Mouse (Mus musculus) brain, embryonic 14.5 days (tissue): ENCODE data around the gene Krt31.

Source experiments
- CTCF ChIP-seq: fragments of 200-500 bp; IDR thresholded peaks from 2 replicates; pipeline ENCODE4 v1.5.1; 2012; ENCODE audit warnings: inconsistent platforms, mild to moderate bottlenecking, moderate library complexity, borderline replicate concordance; ENCODE audit not compliant: insufficient read depth, insufficient read length; ENCODE audit errors: extremely low read depth
- POLR2A ChIP-seq: fragments of 200-500 bp; IDR thresholded peaks from 2 replicates; pipeline ENCODE4 v1.6.1; 2012; ENCODE audit warnings: mild to moderate bottlenecking, inconsistent platforms, borderline replicate concordance; ENCODE audit not compliant: poor library complexity, insufficient read depth, insufficient read length, severe bottlenecking; ENCODE audit errors: extremely low read depth

DNA sequence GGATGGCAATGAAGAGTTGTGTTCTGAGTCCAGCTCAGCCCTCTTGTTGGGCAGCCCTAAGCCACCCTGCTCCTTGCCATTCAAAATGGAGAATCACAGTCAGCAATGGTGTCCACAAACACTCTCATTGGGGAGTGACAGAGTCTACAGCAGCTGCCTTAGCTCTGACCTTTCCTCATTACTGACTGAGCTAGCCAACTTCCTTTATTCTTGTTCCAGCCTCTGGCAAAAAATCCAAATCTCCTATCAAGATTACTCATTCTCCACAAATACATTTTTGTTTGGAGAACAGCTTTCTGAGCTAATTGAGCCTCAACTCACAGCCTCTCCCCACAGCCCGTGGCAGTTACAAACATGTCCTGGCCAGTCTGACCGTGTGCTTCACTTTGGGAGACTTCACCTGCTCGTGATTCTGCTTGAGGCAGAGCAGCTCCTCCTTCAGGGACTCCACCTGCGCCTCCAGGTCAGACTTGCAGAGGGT is 36.6 kb downstream of the Krt31 start:
- TF ChIP-seq CTCF (no peak), POLR2A (no peak)
